Mouse (Mus musculus): ENCODE results near the gene Vmn2r17.

Vmn2r17 gene

DNA sequence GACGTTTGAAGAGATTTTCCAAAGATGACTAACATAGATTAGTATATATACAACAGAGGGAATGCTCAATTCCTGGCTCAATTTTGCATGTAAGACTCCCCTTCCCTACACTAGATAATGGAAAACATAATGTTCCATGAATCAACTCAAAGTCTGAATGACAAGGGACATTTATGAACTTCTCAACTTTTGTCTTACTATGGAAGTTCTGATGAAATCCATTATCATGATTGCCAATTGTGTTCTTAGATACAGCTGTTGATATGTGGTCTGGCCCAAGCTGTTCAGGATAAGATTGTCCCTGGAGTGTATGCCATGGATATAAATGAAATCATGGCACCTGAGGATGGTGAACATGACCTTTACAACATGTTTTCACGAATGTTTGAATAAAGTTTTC is at the start of gene Vmn2r17:
Gene Vmn2r17, plus strand, starts transcription at position 301 of the 400 bp plus-strand sequence.
- DNase-seq = no peak

DNA sequence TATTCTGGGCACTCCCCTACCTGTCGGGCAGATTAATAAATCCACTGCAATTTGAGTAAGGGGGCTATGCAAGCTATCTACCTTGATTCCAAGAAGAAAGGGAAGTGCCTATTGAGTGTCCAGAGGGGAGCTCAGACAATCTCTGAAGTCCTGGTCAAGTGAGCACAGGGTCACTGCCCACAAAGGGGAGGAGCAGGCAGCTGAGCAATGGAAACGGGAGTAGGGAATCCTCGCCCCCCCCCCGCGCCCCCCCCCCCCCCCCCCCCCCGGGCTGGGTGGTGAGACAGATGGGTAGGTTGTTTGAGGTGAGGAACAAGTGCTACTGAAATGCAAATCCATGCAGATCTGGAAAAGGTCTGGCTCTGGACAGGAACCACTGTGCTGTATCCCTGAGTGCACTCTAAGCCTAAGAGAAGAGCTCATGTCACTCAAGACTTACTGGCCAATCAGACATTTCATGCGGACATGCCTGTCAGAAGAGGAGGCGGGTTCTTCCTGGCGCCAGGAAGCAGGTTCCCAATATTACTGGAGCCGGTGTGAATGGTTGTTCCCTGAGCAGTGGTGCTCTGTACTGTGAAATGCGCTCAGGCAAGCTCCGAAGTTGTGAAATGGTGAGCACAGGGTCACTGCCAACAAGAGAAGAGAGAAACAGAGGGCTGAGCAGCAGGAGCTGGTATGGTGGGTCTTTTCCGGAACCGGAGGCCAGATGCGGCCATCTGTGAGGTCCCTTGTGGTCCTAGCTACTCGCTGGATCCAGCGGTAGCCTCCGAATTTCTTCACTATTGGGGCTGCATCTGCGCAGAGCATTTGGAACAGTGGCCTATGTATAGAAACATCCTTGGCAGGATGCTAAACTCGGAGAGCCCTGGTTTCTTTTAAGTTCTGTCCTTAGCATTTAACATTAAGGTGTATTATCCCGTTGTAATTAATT is 47.4 kb downstream of the Vmn2r17 start:
- peak; percentile 4 for DNase-seq

DNA sequence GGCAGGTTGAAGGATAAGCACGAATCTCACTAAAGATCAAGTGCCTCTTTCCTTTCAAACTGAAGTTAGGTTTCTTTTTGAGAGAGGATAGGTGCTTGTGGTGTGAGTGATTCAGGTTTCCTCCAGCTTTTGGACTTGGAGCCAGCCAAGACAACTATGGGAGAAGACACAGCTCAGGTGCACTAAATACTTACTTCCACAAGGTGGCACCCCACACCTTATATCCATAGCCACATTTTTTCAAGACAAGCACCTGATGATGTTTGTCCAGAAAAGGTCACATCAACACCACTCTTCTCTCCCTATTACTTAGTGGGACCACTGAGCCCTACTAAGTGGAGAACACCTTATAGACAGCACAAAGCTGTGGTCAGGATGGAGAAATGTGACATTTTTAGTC is 87.2 kb downstream of the Vmn2r17 start:
- DNase-seq = peak; percentile 4

Measured in kidney, adult 11 months (tissue).